Mouse (Mus musculus): Measurements from ENCODE around the gene Mprip. TPM values are rescaled to one million over a fixed set of nuclear protein-coding genes. Genes with fewer than 3 reads are reported as not detected.

The Mprip gene
- polyA plus RNA-seq, 1 experiment from 2014 or later = 145 TPM

DNA sequence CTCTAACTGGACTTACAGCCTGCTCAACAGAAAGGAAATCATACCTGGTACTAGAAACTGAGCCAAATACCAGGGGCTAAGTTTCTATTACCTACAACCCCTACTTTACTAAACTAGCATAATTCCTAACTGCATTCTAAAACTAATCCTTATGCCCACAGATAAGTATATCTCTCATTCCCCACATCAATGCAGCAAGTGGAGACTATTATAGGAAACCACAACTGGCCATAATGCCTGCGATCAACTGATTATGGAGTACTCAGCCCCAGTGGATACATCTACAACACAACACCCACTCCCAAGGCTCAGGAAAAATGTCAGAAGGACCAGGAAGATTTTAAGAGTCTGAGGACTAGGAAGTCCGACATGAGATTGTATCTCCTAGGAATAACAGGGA is 7.6 kb upstream of the Mprip start:
- Histone ChIP-seq H3K27ac (ENCODE audit: low read depth) (no peak overlapping the region), H3K9ac (no peak overlapping the region), H3K4me1 (ENCODE audit: insufficient read depth) (peaks cover 4% of the 10 kb centered on the region), H3K9me3 (ENCODE audit: low read depth, low read length) (no peaks in the 10 kb centered on the region), H3K27me3 (ENCODE audit: insufficient read depth, low read length) (no peaks in the 10 kb centered on the region), H3K4me2 (no peak overlapping the region), H3K4me3 (ENCODE audit: low read depth, low read length) (no peak overlapping the region), H3K36me3 (ENCODE audit: insufficient read depth) (no peaks in the 10 kb centered on the region)
- TF ChIP-seq CTCF (IDR thresholded peaks at IDR 0.05; ENCODE audit: low read depth) = no peak
- no peak for ATAC-seq (ENCODE audit: insufficient read depth)
- 93% methylated on average over 2 of the region's 2 CpGs for WGBS
- DNase-seq = no peak

DNA sequence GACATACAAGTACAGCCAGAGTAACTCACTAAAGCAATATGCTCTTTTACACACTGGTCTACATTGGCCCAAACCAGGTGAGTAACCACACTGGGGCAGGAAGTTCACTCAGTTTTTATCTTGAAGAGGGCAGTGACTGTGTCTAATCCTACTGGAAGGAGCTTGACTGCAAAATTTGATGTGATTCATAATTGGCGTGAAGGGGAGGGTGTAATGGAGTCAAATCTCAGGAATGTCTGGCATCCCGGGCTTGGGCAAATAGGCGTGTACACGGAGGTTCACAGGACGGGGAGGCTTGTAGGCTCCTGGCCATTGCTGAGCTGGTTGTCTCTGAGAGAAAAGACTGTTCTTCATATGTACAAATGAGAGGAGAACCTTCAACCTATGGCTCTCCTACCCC is 5.8 kb upstream of the Mprip start:
- peak overlapping the region; percentile 85 for H3K27ac ChIP-seq (ENCODE audit: low read depth)
- TF ChIP-seq CTCF (IDR thresholded peaks at IDR 0.05; ENCODE audit: low read depth) = no peak
- WGBS = 32% methylated on average over 5 of the region's 5 CpGs
- ATAC-seq (ENCODE audit: insufficient read depth) (peak; percentile 81), DNase-seq (peak; percentile 66)
- no peak overlapping the region for H3K4me3 ChIP-seq (ENCODE audit: low read depth, low read length)
- H3K4me1 ChIP-seq (ENCODE audit: insufficient read depth) = peaks cover 4% of the 10 kb centered on the region
- no peaks in the 10 kb centered on the region for H3K27me3 ChIP-seq (ENCODE audit: insufficient read depth, low read length)
- H3K36me3 ChIP-seq (ENCODE audit: insufficient read depth) = no peaks in the 10 kb centered on the region
- 0 out of 2 replicates have a peak overlapping the region, but pooled peaks have one; percentile 8 for H3K4me2 ChIP-seq
- H3K9me3 ChIP-seq (ENCODE audit: low read depth, low read length) = no peaks in the 10 kb centered on the region
- H3K9ac ChIP-seq = no peak overlapping the region

DNA sequence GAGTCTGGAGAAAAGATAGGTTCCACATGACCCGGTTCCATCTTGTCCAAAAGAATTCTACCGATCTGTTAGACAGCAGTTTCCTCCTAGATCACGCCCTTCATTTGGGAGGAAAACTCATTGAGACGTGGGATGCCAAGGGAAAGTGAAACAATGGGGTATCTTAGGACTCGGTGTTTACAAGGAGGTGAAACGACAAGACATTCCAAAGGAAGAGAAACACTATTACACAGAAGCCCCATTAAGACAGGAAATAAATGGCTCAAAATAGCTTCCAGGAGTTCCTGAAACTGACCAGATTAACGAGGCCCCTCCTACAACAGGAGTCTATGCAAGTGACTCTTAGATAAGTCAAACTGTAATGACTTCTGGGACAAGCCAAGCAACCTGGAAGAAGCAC is 5.1 kb upstream of the Mprip start:
- no peaks in the 10 kb centered on the region for H3K36me3 ChIP-seq (ENCODE audit: insufficient read depth)
- TF ChIP-seq CTCF (IDR thresholded peaks at IDR 0.05; ENCODE audit: low read depth) = no peak
- peak overlapping the region; percentile 85 for H3K27ac ChIP-seq (ENCODE audit: low read depth)
- H3K27me3 ChIP-seq (ENCODE audit: insufficient read depth, low read length) = no peaks in the 10 kb centered on the region
- 0 out of 2 replicates have a peak overlapping the region, but pooled peaks have one; percentile 8 for H3K4me2 ChIP-seq
- H3K9me3 ChIP-seq (ENCODE audit: low read depth, low read length) = no peaks in the 10 kb centered on the region
- DNase-seq (no peak), ATAC-seq (ENCODE audit: insufficient read depth) (no peak)
- H3K4me3 ChIP-seq (ENCODE audit: low read depth, low read length) = no peak overlapping the region
- H3K4me1 ChIP-seq (ENCODE audit: insufficient read depth) = peaks cover 4% of the 10 kb centered on the region
- 50% methylated on average over 7 of the region's 7 CpGs for WGBS
- no peak overlapping the region for H3K9ac ChIP-seq

DNA sequence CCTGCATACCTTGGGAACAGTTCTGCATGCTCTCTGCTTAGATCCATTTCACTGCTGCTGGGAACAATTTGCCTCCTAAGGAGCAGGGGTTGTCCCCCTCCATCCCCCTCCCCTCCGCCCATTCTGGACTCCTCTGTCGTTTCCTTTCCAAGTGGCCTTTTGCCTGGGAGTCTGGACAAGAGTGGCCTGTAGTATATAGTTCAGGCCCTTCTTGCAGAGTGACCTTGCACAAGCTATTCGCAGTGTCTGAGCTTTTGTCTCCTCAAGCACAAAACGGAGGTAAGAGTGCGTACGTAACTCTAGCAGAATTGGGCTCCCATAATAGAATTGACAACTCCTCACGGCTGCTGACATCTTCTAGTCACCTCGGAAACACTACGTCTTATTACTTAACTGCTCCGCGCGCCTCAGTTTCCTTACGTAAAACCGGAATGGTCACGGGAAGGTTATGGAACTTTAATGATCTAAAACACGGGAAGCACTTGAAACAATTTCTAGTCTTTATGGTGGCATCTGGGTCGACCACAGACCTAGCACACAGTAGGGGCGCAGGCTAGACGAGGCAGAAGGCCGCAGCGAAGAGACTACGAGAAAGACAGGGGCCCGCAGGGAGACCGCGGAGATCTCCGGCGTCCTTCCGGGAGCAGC is 620 bp downstream of the Mprip start:
- WGBS = 3% methylated on average over 28 of the region's 28 CpGs
- Histone ChIP-seq H3K36me3 (ENCODE audit: insufficient read depth) (peaks cover 5% of the 10 kb centered on the region; the same call in 1 of the 2 replicates), H3K9ac (peak overlapping the region; percentile 85), H3K4me1 (ENCODE audit: insufficient read depth) (peaks cover 20% of the 10 kb centered on the region), H3K4me2 (peak overlapping the region; percentile 79), H3K27ac (ENCODE audit: low read depth) (peak overlapping the region; percentile 80), H3K9me3 (ENCODE audit: low read depth, low read length) (no peaks in the 10 kb centered on the region), H3K27me3 (ENCODE audit: insufficient read depth, low read length) (no peaks in the 10 kb centered on the region), H3K4me3 (ENCODE audit: low read depth, low read length) (peak overlapping the region; percentile 77)
- DNase-seq (no peak), ATAC-seq (ENCODE audit: insufficient read depth) (peak; percentile 4; the same call in 1 of the 2 replicates)
- no peak for TF ChIP-seq CTCF (IDR thresholded peaks at IDR 0.05; ENCODE audit: low read depth)

DNA sequence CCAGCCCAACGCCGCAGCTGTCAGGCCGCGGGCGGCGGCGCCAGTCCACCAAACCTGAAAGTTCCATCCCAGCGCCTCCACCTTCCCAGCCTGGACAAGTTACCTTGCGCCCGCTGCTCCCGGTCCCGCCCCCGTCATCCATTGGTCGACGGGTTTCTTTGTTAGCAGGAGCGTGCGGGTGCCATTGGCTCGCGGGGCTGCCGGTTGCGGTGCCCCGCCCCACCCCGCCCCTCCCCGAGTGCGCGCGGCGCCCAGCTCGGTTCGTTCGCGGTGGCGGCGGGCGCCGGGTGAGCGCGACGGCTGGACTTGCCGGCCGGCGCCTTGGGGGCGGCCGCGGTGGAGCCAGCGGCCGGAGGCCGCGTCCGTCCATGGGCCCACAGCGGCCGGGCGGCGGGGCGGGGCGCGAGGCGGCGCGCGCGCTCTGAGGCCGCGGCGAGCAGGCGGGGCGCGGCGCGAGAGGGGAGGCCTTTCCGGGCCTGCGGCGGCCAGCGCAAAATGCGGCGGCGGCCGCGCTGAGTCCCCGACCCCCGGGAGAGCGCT is 1.2 kb downstream of the Mprip start:
- Histone ChIP-seq H3K9ac (peak overlapping the region; percentile 85), H3K36me3 (ENCODE audit: insufficient read depth) (peaks cover 5% of the 10 kb centered on the region; the same call in 1 of the 2 replicates), H3K9me3 (ENCODE audit: low read depth, low read length) (no peaks in the 10 kb centered on the region), H3K27ac (ENCODE audit: low read depth) (peak overlapping the region; percentile 90), H3K27me3 (ENCODE audit: insufficient read depth, low read length) (no peaks in the 10 kb centered on the region), H3K4me3 (ENCODE audit: low read depth, low read length) (peak overlapping the region; percentile 77), H3K4me2 (peak overlapping the region; percentile 79), H3K4me1 (ENCODE audit: insufficient read depth) (peaks cover 20% of the 10 kb centered on the region)
- TF ChIP-seq CTCF (IDR thresholded peaks at IDR 0.05; ENCODE audit: low read depth) = no peak
- ATAC-seq (ENCODE audit: insufficient read depth) (peak; percentile 97), DNase-seq (peak; percentile 97)
- WGBS = 1% methylated on average over 56 of the region's 82 CpGs

DNA sequence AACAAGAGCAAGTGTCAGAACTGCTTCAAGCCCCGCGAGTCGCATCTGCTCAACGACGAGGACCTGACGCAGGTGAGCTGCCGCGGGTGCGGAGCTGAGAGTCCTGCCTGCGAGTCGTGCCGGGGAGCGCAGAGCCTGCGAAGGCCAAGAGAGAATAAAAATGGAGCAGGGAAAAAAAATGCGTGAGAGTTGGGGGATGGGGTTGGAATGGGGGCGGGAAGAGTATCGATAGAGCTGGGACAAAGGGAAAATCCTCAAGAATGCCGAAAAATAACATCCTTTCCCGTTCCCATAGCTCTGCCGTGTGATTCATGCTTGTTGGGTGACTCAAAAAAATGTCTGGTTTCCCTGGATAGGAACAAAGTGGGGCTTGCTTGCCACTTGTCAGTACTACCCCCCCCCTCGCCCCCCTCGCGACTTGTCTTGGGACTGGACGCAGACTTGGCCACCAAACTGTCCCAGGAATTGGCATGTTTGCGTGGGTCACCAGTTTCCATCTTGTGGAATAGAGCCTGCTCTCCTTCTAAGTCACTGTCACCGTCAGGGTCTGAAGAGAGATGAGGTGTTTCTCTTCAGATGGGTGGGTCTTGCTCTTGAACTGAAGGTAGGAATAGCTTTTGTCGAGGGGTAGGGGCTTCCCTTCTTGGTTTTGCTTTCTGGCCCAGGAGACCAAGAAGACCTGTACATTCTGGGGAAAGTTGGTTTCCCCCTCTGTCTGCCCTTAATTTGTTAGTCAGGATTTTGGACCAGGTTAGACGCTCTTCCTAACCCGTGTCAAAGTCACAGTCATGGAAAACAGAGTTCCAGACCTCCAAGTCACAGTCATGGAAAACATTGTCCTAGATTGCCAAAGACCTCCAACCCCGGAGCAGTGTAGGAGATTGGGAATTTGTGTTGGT is 2.0 kb downstream of the Mprip start:
- Histone ChIP-seq H3K4me3 (ENCODE audit: low read depth, low read length) (peak overlapping the region; percentile 77), H3K9ac (peak overlapping the region; percentile 85), H3K27me3 (ENCODE audit: insufficient read depth, low read length) (no peaks in the 10 kb centered on the region), H3K9me3 (ENCODE audit: low read depth, low read length) (no peaks in the 10 kb centered on the region), H3K27ac (ENCODE audit: low read depth) (peak overlapping the region; percentile 90), H3K4me1 (ENCODE audit: insufficient read depth) (peaks cover 20% of the 10 kb centered on the region), H3K4me2 (peak overlapping the region; percentile 79), H3K36me3 (ENCODE audit: insufficient read depth) (peaks cover 5% of the 10 kb centered on the region; the same call in 1 of the 2 replicates)
- no peak for TF ChIP-seq CTCF (IDR thresholded peaks at IDR 0.05; ENCODE audit: low read depth)
- ATAC-seq (ENCODE audit: insufficient read depth) (peak; percentile 1; the same call in 1 of the 2 replicates), DNase-seq (peak; percentile 24)
- 2% methylated on average over 30 of the region's 30 CpGs for WGBS
